Mouse (Mus musculus): ENCODE measurements around the gene Gm20449. TPM values are rescaled to one million over a fixed set of nuclear protein-coding genes. Genes with fewer than 3 reads are reported as not detected.
"Not testable (repeated sequence)": the region's sequence is repeated elsewhere in the genome, so short reads cannot be mapped to it uniquely, and the experiment has no call there.

Gene Gm20449
- not detected in 2 replicates for total RNA-seq (2015)
- not detected in 2 replicates for total RNA-seq (2017)

- peak; percentile 95 for ATAC-seq (ENCODE audit: poor library complexity, severe bottlenecking)
Measured at GRCm38 (mm10) chr7:41499389-41500049, at the start of gene Gm20449, which contains the start of gene AW146154. TSS of gene Gm20449 (minus strand) at chr7:41499417. TSS of gene AW146154 (minus strand) at chr7:41499890.

GRCm38 (mm10) chr7:41512672-41513071, 13.5 kb upstream of the Gm20449 start:
- ATAC-seq (ENCODE audit: poor library complexity, severe bottlenecking), result no peak

GRCm38 (mm10) chr7:41512207-41512606, 13.0 kb upstream of the Gm20449 start:
- no peak for ATAC-seq (ENCODE audit: poor library complexity, severe bottlenecking)

GRCm38 (mm10) chr7:41502402-41502801, 3.2 kb upstream of the Gm20449 start:
- no peak for ATAC-seq (ENCODE audit: poor library complexity, severe bottlenecking)

DNA sequence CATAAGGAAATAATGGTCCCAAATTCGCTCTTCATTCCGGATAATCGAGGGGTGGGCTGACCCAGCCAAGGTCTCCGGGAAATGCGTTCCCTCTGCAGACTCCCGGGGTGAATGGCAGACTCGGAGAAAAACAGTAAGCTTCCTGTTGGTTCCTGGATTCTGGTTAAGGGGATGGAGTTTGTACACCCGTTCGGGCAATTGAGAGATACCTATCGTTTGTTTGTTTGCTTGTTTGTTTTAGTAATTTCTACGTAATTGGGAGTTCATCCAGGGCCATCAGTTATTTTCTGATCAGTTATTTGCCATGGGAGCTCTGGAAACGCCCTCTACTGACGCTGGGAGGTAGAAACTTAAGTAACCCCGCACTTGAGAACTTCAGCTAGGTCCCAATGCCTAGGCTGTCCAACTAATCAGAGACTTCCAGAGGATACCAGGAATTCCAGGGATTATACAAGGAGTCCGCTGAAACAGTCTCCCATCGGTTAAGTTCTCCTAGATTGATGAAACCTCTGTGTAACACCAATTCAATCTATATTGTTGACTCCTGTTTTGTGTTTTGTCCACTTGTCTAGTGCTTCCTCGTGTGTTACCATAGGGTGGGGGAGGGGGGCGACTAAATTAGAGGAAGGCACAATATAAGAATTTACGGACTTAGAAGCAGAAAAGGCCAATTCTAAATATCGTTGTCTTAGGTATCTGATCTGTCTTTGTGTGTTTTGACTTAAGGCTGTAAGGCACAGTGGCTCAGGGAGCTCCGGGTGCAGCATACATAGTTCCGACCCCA, 1.1 kb upstream of the Gm20449 start:
- 0 out of 2 replicates have a peak, but pooled peaks have one; percentile 36 for ATAC-seq (ENCODE audit: poor library complexity, severe bottlenecking)

GRCm38 (mm10) chr7:41499018-41499388, 214 bp downstream of the Gm20449 start:
- peak; percentile 68 for ATAC-seq (ENCODE audit: poor library complexity, severe bottlenecking)

DNA sequence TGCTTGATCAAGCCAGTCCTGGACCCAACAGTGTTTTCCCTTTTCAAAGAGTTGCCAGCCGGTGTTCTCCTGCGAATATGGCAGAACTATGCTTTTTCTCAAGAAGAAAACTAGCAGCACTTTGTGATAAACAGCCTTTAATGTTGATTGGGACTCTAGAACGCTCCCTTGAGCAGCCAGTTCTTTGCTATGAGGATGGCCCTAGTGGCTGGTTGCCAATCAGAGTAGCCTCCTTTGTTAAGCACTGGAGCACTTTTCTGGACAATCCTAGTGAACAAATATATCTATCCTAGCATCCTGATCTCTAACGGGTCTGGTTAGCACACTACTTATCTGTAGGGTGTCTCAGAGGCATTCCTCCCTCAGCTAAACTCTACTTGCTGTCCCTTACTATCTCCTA, 753 bp downstream of the Gm20449 start:
- not testable (repeated sequence) for ATAC-seq (ENCODE audit: poor library complexity, severe bottlenecking)

- no peak for ATAC-seq (ENCODE audit: poor library complexity, severe bottlenecking)
Measured at GRCm38 (mm10) chr7:41497871-41498270, 1.3 kb downstream of the Gm20449 start.

DNA sequence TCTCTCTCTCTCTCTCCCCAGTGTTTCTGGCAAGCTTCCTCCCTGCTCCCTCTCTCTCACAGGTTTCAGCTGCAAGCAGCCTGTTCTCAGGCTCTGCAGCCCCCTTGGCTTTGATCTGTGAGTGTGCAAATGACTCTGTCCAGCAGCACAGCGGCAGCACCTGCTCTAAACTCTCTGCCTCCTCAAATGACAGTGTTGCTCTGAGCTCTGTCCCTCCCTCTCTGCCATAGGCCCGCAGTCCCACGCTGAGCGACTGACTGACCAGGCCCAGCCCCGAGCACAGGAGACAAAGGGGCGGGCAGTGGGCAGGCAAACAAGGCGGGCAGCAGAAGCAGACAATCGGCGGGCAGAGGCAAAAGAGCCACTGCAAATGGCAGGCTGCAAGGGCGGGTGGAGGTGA, 47.4 kb downstream of the Gm20449 start:
- ATAC-seq (ENCODE audit: poor library complexity, severe bottlenecking), result no peak

- not testable (repeated sequence) for ATAC-seq (ENCODE audit: poor library complexity, severe bottlenecking)
Measured at GRCm38 (mm10) chr7:41448596-41448995, 50.6 kb downstream of the Gm20449 start, which contains the start of gene Vmn2r57. TSS of gene Vmn2r57 (minus strand) at chr7:41448696.

DNA sequence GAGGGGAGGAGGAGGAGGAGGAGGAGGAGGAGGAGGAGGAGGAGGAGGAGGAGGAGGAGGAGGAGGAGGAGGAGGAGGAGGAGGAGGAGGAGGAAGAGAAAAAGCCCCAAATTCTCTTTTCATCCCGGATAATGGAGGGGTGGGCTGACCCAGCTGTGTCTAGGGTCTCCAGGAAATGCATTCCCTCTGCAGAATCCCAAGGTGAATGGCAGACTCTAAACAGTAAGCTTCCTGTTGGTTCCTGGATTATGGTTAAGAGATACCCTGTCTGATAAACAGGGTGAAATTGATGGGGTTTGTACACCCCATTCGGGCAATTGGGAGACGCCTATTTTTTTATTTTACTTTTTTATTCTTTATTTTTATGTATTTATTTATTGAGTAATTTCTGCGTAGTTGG, 105.1 kb downstream of the Gm20449 start:
- no peak for ATAC-seq (ENCODE audit: poor library complexity, severe bottlenecking)

- peak; percentile 94 for ATAC-seq (ENCODE audit: poor library complexity, severe bottlenecking)
Measured at GRCm38 (mm10) chr7:41393048-41393971, 105.9 kb downstream of the Gm20449 start, which contains the start of gene AI987944. TSS of gene AI987944 (minus strand) at chr7:41393379.

Other genes starting within 250 kb of the Gm20449 start
- 15.2 and 25.2 TPM in 2 replicates for gene AI987944, start 106.0 kb downstream of the Gm20449 start, total RNA-seq (2015)
- gene AI987944, start 106.0 kb downstream of the Gm20449 start, total RNA-seq (2017), result 24.0 and 26.9 TPM in 2 replicates
- not detected in 2 replicates for gene Vmn2r57, start 50.7 kb downstream of the Gm20449 start, total RNA-seq (2015)
- gene Vmn2r57, start 50.7 kb downstream of the Gm20449 start, total RNA-seq (2017), result not detected in 2 replicates
- 5.4 and 8.5 TPM in 2 replicates for gene AW146154, start 473 bp upstream of the Gm20449 start, total RNA-seq (2015)
- gene AW146154, start 473 bp upstream of the Gm20449 start, total RNA-seq (2017), result 7.4 and 7.9 TPM in 2 replicates
- not detected in 2 replicates for gene Gm6871, start 74.2 kb upstream of the Gm20449 start, total RNA-seq (2015)
- gene Gm6871, start 74.2 kb upstream of the Gm20449 start, total RNA-seq (2017), result not detected in 2 replicates
- gene 2610021A01Rik, start 99.8 kb upstream of the Gm20449 start, total RNA-seq (2015), result 10.3 and 10.6 TPM in 2 replicates
- 7.8 and 8.7 TPM in 2 replicates for gene 2610021A01Rik, start 99.8 kb upstream of the Gm20449 start, total RNA-seq (2017)
- gene Zfp788, start 133.8 kb upstream of the Gm20449 start, total RNA-seq (2015), result 4.6 and 10.9 TPM in 2 replicates
- 4.7 and 8.2 TPM in 2 replicates for gene Zfp788, start 133.8 kb upstream of the Gm20449 start, total RNA-seq (2017)

Data from megakaryocyte, adult 5-6 weeks (primary cell).